Mouse (Mus musculus) erythroblast, adult 5-6 weeks (primary cell): Measurements from ENCODE around the gene Cuedc2. TPM values are rescaled to one million over a fixed set of nuclear protein-coding genes. Genes with fewer than 3 reads are reported as not detected.

Experiments used
- ATAC-seq: replicated peaks from 2 replicates; pipeline ENCODE4 v1.8.0; 2016; ENCODE audit warnings: moderate number of reproducible peaks, mild to moderate bottlenecking, moderate TSS enrichment, inconsistent platforms; ENCODE audit not compliant: poor library complexity, low FRiP score, severe bottlenecking
- total RNA-seq, 2 experiments: library from RNA; stranded (forward) in 1 of 2; stranded (reverse) in 1 of 2; fragments of 150-400 nt in 1 of 2; fragments of 200-764, 138-1000 nt in 1 of 2; gene quantifications; 2 replicates each; pipeline versions ENCODE4 v1.2.3 to v1.2.4; 2015 to 2017; ENCODE audit warnings: low replicate concordance in 2 of 2

Cuedc2 gene
- total RNA-seq, 2 experiments from 2014 or later, result 8.1 to 39.4 TPM

DNA sequence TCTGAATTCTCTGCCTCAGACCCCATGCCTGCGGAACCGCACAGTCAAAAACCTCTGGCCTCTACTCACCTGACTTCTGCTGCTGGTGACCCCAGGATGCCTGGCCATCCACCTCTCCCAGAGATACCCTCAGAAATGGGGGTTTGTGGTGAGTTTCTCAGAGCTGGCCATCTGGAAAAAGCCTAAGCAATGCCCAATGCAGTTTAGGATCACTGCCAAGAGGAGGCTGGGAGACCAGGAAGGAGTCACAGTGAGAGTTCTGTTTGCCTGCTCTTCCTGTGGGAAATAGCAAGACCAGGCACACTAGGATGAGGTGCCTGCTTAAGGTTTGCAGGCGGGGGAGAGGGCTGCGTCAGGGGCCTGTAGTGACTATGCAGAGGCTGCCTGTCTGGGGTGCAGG, 53.8 kb downstream of the Cuedc2 start:
- no peak for ATAC-seq

DNA sequence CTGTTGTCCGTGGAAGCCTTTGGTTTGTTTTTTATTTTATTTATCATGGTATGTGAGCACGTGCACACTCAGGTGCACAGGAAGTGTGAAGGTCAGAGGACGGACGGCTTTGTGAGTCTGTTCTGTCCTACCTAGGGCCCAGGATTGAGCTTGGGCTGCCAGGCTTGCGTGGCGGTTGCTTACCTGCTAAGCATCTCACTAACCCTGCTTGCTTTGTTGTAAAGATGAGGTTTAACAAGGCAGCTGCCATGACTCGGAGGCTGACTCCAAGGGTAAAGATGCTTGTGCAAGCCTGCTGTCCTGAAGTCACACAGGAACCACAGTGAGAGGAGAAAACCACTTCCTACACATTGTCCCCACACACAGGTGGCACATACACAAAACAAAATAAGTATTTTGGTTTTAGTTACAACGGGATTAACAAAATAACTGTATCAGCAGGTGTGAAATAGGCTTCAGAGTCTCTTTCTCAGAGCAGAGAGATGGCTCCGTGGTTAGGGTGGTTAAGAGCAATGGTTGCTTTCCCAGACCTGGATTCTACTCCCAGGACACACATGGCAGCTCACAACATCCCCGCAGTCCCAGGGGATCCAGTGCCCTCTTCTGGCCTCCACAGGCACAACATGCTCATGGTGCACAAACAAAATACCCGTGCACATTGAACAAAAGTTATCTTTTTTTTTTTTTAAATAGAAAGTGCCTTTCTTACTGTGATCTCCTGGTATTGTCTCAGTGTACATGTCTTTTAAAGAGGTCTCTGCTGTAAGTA, 56.2 kb downstream of the Cuedc2 start:
- no peak for ATAC-seq

Other genes starting within 250 kb of the Cuedc2 start
- gene Elovl3, start 206.8 kb downstream of the Cuedc2 start, total RNA-seq (2015; ENCODE audit: low replicate concordance), result not detected in 2 replicates
- not detected in 2 replicates for gene Elovl3, start 206.8 kb downstream of the Cuedc2 start, total RNA-seq (2017; ENCODE audit: low replicate concordance)
- not detected in 2 replicates for gene Pitx3, start 190.4 kb downstream of the Cuedc2 start, total RNA-seq (2015; ENCODE audit: low replicate concordance)
- gene Pitx3, start 190.4 kb downstream of the Cuedc2 start, total RNA-seq (2017; ENCODE audit: low replicate concordance), result not detected in 2 replicates
- 22.8 and 22.9 TPM in 2 replicates for gene Gbf1, start 186.2 kb downstream of the Cuedc2 start, total RNA-seq (2015; ENCODE audit: low replicate concordance)
- 18.1 and 21.0 TPM in 2 replicates for gene Gbf1, start 186.2 kb downstream of the Cuedc2 start, total RNA-seq (2017; ENCODE audit: low replicate concordance)
- gene Nfkb2, start 34.4 kb downstream of the Cuedc2 start, total RNA-seq (2015; ENCODE audit: low replicate concordance), result 0.96 and 1.0 TPM in 2 replicates
- 2.8 and 3.1 TPM in 2 replicates for gene Nfkb2, start 34.4 kb downstream of the Cuedc2 start, total RNA-seq (2017; ENCODE audit: low replicate concordance)
- gene Psd, start 11.5 kb downstream of the Cuedc2 start, total RNA-seq (2015; ENCODE audit: low replicate concordance), result 0.63 TPM in 1 of 2 replicates, not detected in the other
- 0.70 TPM in 1 of 2 replicates, not detected in the other for gene Psd, start 11.5 kb downstream of the Cuedc2 start, total RNA-seq (2017; ENCODE audit: low replicate concordance)
- not detected in 2 replicates for gene Fbxl15, start 10.5 kb downstream of the Cuedc2 start, total RNA-seq (2015; ENCODE audit: low replicate concordance)
- gene Fbxl15, start 10.5 kb downstream of the Cuedc2 start, total RNA-seq (2017; ENCODE audit: low replicate concordance), result not detected in 2 replicates
- 5.4 and 9.6 TPM in 2 replicates for gene Mfsd13a, start 2.4 kb upstream of the Cuedc2 start, total RNA-seq (2015; ENCODE audit: low replicate concordance)
- 1.4 and 1.8 TPM in 2 replicates for gene Mfsd13a, start 2.4 kb upstream of the Cuedc2 start, total RNA-seq (2017; ENCODE audit: low replicate concordance)
- not detected in 2 replicates for gene 2310034G01Rik, start 11.6 kb upstream of the Cuedc2 start, total RNA-seq (2015; ENCODE audit: low replicate concordance)
- gene 2310034G01Rik, start 11.6 kb upstream of the Cuedc2 start, total RNA-seq (2017; ENCODE audit: low replicate concordance), result not detected in 2 replicates
- gene Actr1a, start 57.0 kb upstream of the Cuedc2 start, total RNA-seq (2015; ENCODE audit: low replicate concordance), result 16.5 and 21.5 TPM in 2 replicates
- 38.2 and 39.2 TPM in 2 replicates for gene Actr1a, start 57.0 kb upstream of the Cuedc2 start, total RNA-seq (2017; ENCODE audit: low replicate concordance)
- 3.8 and 10.8 TPM in 2 replicates for gene Sufu, start 58.2 kb upstream of the Cuedc2 start, total RNA-seq (2015; ENCODE audit: low replicate concordance)
- gene Sufu, start 58.2 kb upstream of the Cuedc2 start, total RNA-seq (2017; ENCODE audit: low replicate concordance), result 1.1 and 1.2 TPM in 2 replicates
- gene Trim8, start 163.0 kb upstream of the Cuedc2 start, total RNA-seq (2015; ENCODE audit: low replicate concordance), result 5.4 and 6.1 TPM in 2 replicates
- 2.0 and 6.4 TPM in 2 replicates for gene Trim8, start 163.0 kb upstream of the Cuedc2 start, total RNA-seq (2017; ENCODE audit: low replicate concordance)
- 4.2 and 5.9 TPM in 2 replicates for gene Arl3, start 234.5 kb upstream of the Cuedc2 start, total RNA-seq (2015; ENCODE audit: low replicate concordance)
- gene Arl3, start 234.5 kb upstream of the Cuedc2 start, total RNA-seq (2017; ENCODE audit: low replicate concordance), result 3.2 and 4.2 TPM in 2 replicates
- gene Sfxn2, start 234.7 kb upstream of the Cuedc2 start, total RNA-seq (2015; ENCODE audit: low replicate concordance), result 1.9 TPM in 2 replicates
- 2.9 and 3.9 TPM in 2 replicates for gene Sfxn2, start 234.7 kb upstream of the Cuedc2 start, total RNA-seq (2017; ENCODE audit: low replicate concordance)